Mouse (Mus musculus) C2C12 (cell line): ENCODE measurements around the gene Foxj2. TPM values are rescaled to one million over a fixed set of nuclear protein-coding genes. Genes with fewer than 3 reads are reported as not detected.

Source experiments
- H3K27me3 ChIP-seq: one replicate; pipeline ENCODE4 v1.6.1; 2011; ENCODE audit not compliant: control insufficient read depth, insufficient read depth, insufficient read length
- H3K36me3 ChIP-seq: one replicate; pipeline ENCODE4 v1.6.1; 2011; ENCODE audit not compliant: control insufficient read depth, insufficient read depth
- H3K4me3 ChIP-seq: one replicate; pipeline ENCODE4 v1.5.1; 2011; ENCODE audit warnings: mild to moderate bottlenecking, control low read depth; ENCODE audit not compliant: poor library complexity, insufficient read depth, severe bottlenecking
- H3K79me2 ChIP-seq: one replicate; pipeline ENCODE4 v1.6.1; 2011; ENCODE audit not compliant: control insufficient read depth, insufficient read depth
- H3K79me3 ChIP-seq: one replicate; pipeline ENCODE4 v1.6.1; 2011; ENCODE audit warnings: low read depth, control low read depth
- H3ac ChIP-seq: one replicate; pipeline ENCODE3; 2011; ENCODE audit warnings: low read depth; ENCODE audit not compliant: control insufficient read depth, insufficient read length
- CEBPB ChIP-seq: IDR thresholded peaks from one replicate; pipeline ENCODE4 v1.6.1; 2011; ENCODE audit warnings: low read depth, mild to moderate bottlenecking, control low read depth, moderate library complexity
- CTCF ChIP-seq: IDR thresholded peaks from one replicate; pipeline ENCODE4 v1.5.1; 2011; ENCODE audit not compliant: control insufficient read depth, insufficient read depth, insufficient read length
- FOSL1 ChIP-seq: IDR thresholded peaks from one replicate; pipeline ENCODE4 v1.8.0; 2011; ENCODE audit warnings: mild to moderate bottlenecking, low read length; ENCODE audit not compliant: poor library complexity, insufficient read depth, severe bottlenecking
- MAX ChIP-seq: IDR thresholded peaks from one replicate; pipeline ENCODE4 v1.6.1; 2011; ENCODE audit warnings: mild to moderate bottlenecking, control low read depth
- MYOD1 ChIP-seq: IDR thresholded peaks from one replicate; pipeline ENCODE4 v1.6.1; 2011; ENCODE audit warnings: low read depth; ENCODE audit not compliant: control insufficient read depth, insufficient read length
- MYOG ChIP-seq: IDR thresholded peaks from one replicate; pipeline ENCODE4 v1.6.1; 2011; ENCODE audit not compliant: control insufficient read depth, insufficient read length; ENCODE audit errors: extremely low read depth
- USF1 ChIP-seq: IDR thresholded peaks from one replicate; pipeline ENCODE4 v1.6.1; 2011; ENCODE audit warnings: low read depth, mild to moderate bottlenecking, control low read depth, moderate library complexity
- polyA plus RNA-seq: library from polyadenylated mRNA; unstranded; fragments of >200 nt; fragmentation: generic; extraction: Trizol; gene quantifications from one replicate; pipeline ENCODE4 v1.2.1, GENCODE M21; 2012; ENCODE audit warnings: missing spikeins

The Foxj2 gene
- polyA plus RNA-seq, 1 experiment, result 6.5 TPM

- TF ChIP-seq CEBPB (no peak), MYOG (no peak), CTCF (no peak), USF1 (no peak), MYOD1 (no peak), MAX (no peak), FOSL1 (no peak)
- Histone ChIP-seq H3K4me3 (peak overlapping the region; percentile 68), H3K79me2 (peaks cover 41% of the 10 kb centered on the region), H3K36me3 (no peaks in the 10 kb centered on the region), H3K27me3 (no peaks in the 10 kb centered on the region), H3K79me3 (peaks cover 9% of the 10 kb centered on the region), H3ac (peak overlapping the region; percentile 97)
Observed at GRCm38 (mm10) chr6:122820071-122820798, 521 bp downstream of the Foxj2 start.

- peaks cover 49% of the 10 kb centered on the region for H3K79me2 ChIP-seq
- H3K27me3 ChIP-seq, result no peaks in the 10 kb centered on the region
- peak overlapping the region; percentile 97 for H3ac ChIP-seq
- H3K36me3 ChIP-seq, result no peaks in the 10 kb centered on the region
- no peak for TF ChIP-seq CEBPB
- TF ChIP-seq MYOD1, result no peak
- TF ChIP-seq MYOG, result no peak
- no peak for TF ChIP-seq MAX
- TF ChIP-seq FOSL1, result no peak
- no peak for TF ChIP-seq CTCF
- TF ChIP-seq USF1, result no peak
- peaks cover 13% of the 10 kb centered on the region for H3K79me3 ChIP-seq
- peak overlapping the region; percentile 68 for H3K4me3 ChIP-seq
Observed at GRCm38 (mm10) chr6:122820799-122821650, 1.3 kb downstream of the Foxj2 start.

GRCm38 (mm10) chr6:122821822-122822221 lies 2.1 kb downstream of the Foxj2 start:
- no peaks in the 10 kb centered on the region for H3K36me3 ChIP-seq
- H3K4me3 ChIP-seq, result no peak overlapping the region
- peaks cover 13% of the 10 kb centered on the region for H3K79me3 ChIP-seq
- peaks cover 56% of the 10 kb centered on the region for H3K79me2 ChIP-seq
- H3K27me3 ChIP-seq, result no peaks in the 10 kb centered on the region
- no peak overlapping the region for H3ac ChIP-seq
- TF ChIP-seq CTCF, result no peak

GRCm38 (mm10) chr6:122824086-122824485 lies 4.4 kb downstream of the Foxj2 start:
- no peaks in the 10 kb centered on the region for H3K27me3 ChIP-seq
- peaks cover 10% of the 10 kb centered on the region for H3K36me3 ChIP-seq
- no peak overlapping the region for H3ac ChIP-seq
- H3K4me3 ChIP-seq, result no peak overlapping the region
- no peak for TF ChIP-seq FOSL1
- TF ChIP-seq MYOG, result no peak
- TF ChIP-seq CEBPB, result no peak
- no peak for TF ChIP-seq USF1
- no peak for TF ChIP-seq MAX
- no peak for TF ChIP-seq MYOD1
- TF ChIP-seq CTCF, result no peak
- peaks cover 13% of the 10 kb centered on the region for H3K79me3 ChIP-seq
- H3K79me2 ChIP-seq, result peaks cover 65% of the 10 kb centered on the region

- no peaks in the 10 kb centered on the region for H3K27me3 ChIP-seq
- no peak overlapping the region for H3ac ChIP-seq
- no peak for TF ChIP-seq CEBPB
- TF ChIP-seq MYOD1, result no peak
- no peak for TF ChIP-seq USF1
- TF ChIP-seq MYOG, result no peak
- no peak for TF ChIP-seq FOSL1
- H3K36me3 ChIP-seq, result peaks cover 18% of the 10 kb centered on the region
- peaks cover 61% of the 10 kb centered on the region for H3K79me2 ChIP-seq
- H3K4me3 ChIP-seq, result no peak overlapping the region
- H3K79me3 ChIP-seq, result peaks cover 13% of the 10 kb centered on the region
Observed at GRCm38 (mm10) chr6:122825166-122825565, 5.5 kb downstream of the Foxj2 start.
